Mouse (Mus musculus) heart, embryonic 14.5 days (tissue): ENCODE data around the gene Sh3rf1. TPM values are rescaled to one million over a fixed set of nuclear protein-coding genes. Genes with fewer than 3 reads are reported as not detected.

Experiments
- ATAC-seq: fragments of 200-750 bp; cut with Nextera tagmentation; 2 replicates; pipeline ENCODE4 v1.8.0; 2017; ENCODE audit warnings: low read depth, moderate TSS enrichment; ENCODE audit not compliant: insufficient number of reproducible peaks, insufficient read depth, low FRiP score
- H3K27ac ChIP-seq, 2 experiments: fragments of 200-500 bp in 1 of 2; fragments of 300-500 bp in 1 of 2; sonication (generic) in 1 of 2; replicated peaks in 1 of 2; 2 replicates each; pipeline ENCODE4 v1.5.1; 2012 to 2014; ENCODE audit warnings: low read depth in 2 of 2, low read length in 2 of 2, control low read depth in 1 of 2, mild to moderate bottlenecking in 1 of 2, mixed read lengths in 1 of 2; ENCODE audit not compliant: control insufficient read depth in 1 of 2, insufficient read depth in 1 of 2
- H3K27me3 ChIP-seq: fragments of 300-500 bp; sonication (generic); 2 replicates; pipeline ENCODE4 v1.6.1; 2014; ENCODE audit warnings: mild to moderate bottlenecking, low read length, control low read depth; ENCODE audit not compliant: control insufficient read depth, insufficient read depth
- H3K36me3 ChIP-seq: fragments of 300-500 bp; sonication (generic); 2 replicates; pipeline ENCODE4 v1.6.1; 2014; ENCODE audit warnings: mild to moderate bottlenecking, control low read depth, low read length, mixed read lengths; ENCODE audit not compliant: control insufficient read depth, insufficient read depth
- H3K4me1 ChIP-seq, 2 experiments: fragments of 200-500 bp in 1 of 2; fragments of 300-500 bp in 1 of 2; sonication (generic) in 1 of 2; 2 replicates each; pipeline ENCODE4 v1.6.1; 2012 to 2014; ENCODE audit warnings: low read length in 2 of 2, control low read depth in 1 of 2, mixed read lengths in 1 of 2; ENCODE audit not compliant: control insufficient read depth in 2 of 2, insufficient read depth in 2 of 2
- H3K4me2 ChIP-seq: fragments of 300-500 bp; sonication (generic); 2 replicates; pipeline ENCODE4 v1.6.1; 2014; ENCODE audit warnings: mild to moderate bottlenecking, low read length
- H3K4me3 ChIP-seq, 2 experiments: fragments of 200-500 bp in 1 of 2; fragments of 300-500 bp in 1 of 2; sonication (generic) in 1 of 2; 2 replicates each; pipeline ENCODE4 v1.5.1; 2012 to 2014; ENCODE audit warnings: low read length in 2 of 2, mild to moderate bottlenecking in 2 of 2, control low read depth in 1 of 2, low read depth in 1 of 2, moderate library complexity in 1 of 2; ENCODE audit not compliant: control insufficient read depth in 1 of 2, insufficient read depth in 1 of 2
- H3K9ac ChIP-seq: fragments of 300-500 bp; sonication (generic); 2 replicates; pipeline ENCODE4 v1.6.1; 2014; ENCODE audit warnings: mild to moderate bottlenecking, low read length
- H3K9me3 ChIP-seq: fragments of 300-500 bp; sonication (generic); 2 replicates; pipeline ENCODE4 v1.6.1; 2016; ENCODE audit warnings: low read length, control low read depth; ENCODE audit not compliant: control insufficient read depth
- WGBS: fragments of 180-500 bp; shearing (Covaris S2); extraction: QIAGEN DNeasy Blood & Tissue Kit; methylation state at CpG from one replicate; pipeline ENCODE4 v1.1.7; 2014; 5-methylcytosine and 5-hydroxymethylcytosine counted together
- polyA plus RNA-seq: library from polyadenylated mRNA; unstranded; fragments of >200 nt; fragmentation: Nextera tagmentation; extraction: Ambion mirVana; gene quantifications from 2 replicates; pipeline ENCODE4 v1.2.1, GENCODE M21; 2014

Sh3rf1 gene
- polyA plus RNA-seq, 1 experiment from 2014 or later, result 4.9 TPM

- H3K36me3 ChIP-seq, result no peaks in the 10 kb centered on the region
- H3K27ac ChIP-seq, result no peak overlapping the region
- no peak overlapping the region for H3K4me2 ChIP-seq
- no peak overlapping the region for H3K9ac ChIP-seq
- ATAC-seq, result no peak
- no peak overlapping the region for H3K4me3 ChIP-seq
- 84% methylated on average over 8 of the region's 8 CpGs for WGBS
- no peaks in the 10 kb centered on the region for H3K9me3 ChIP-seq
- no peaks in the 10 kb centered on the region for H3K27me3 ChIP-seq
- no peaks in the 10 kb centered on the region for H3K4me1 ChIP-seq
These were observed 12.8 kb upstream of the Sh3rf1 start for GRCm38 (mm10) chr8:61210836-61211235.

GRCm38 (mm10) chr8:61215081-61215819 lies 8.4 kb upstream of the Sh3rf1 start:
- no peak for ATAC-seq
- H3K27ac ChIP-seq, result no peak overlapping the region
- WGBS, result 75% methylated on average over 5 of the region's 5 CpGs

GRCm38 (mm10) chr8:61217017-61217416 lies 6.7 kb upstream of the Sh3rf1 start:
- ATAC-seq, result no peak; the same call in 1 of the 2 replicates
- Histone ChIP-seq H3K9me3 (no peaks in the 10 kb centered on the region), H3K27me3 (no peaks in the 10 kb centered on the region; the same call in 1 of the 2 replicates), H3K27ac (peak overlapping the region in 1 of 2 experiments; percentile 53; a peak in 1 of 4 replicates), H3K4me2 (peak overlapping the region; percentile 18; the same call in 1 of the 2 replicates), H3K36me3 (no peaks in the 10 kb centered on the region), H3K4me3 (no peak overlapping the region), H3K4me1 (peaks cover 4 to 5% of the 10 kb centered on the region in 2 experiments; a peak in 3 of 4 replicates), H3K9ac (no peak overlapping the region)
- WGBS, result 51% methylated on average over 3 of the region's 3 CpGs

More at GRCm38 (mm10) chr8:61215081-61215819, 8.4 kb upstream of the Sh3rf1 start:
- Histone ChIP-seq H3K4me3 (no peak overlapping the region), H3K27me3 (no peaks in the 10 kb centered on the region), H3K4me1 (peaks cover 4 to 5% of the 10 kb centered on the region in 2 experiments; a peak in 3 of 4 replicates), H3K4me2 (no peak overlapping the region), H3K36me3 (no peaks in the 10 kb centered on the region), H3K9me3 (no peaks in the 10 kb centered on the region), H3K9ac (no peak overlapping the region)

GRCm38 (mm10) chr8:61217426-61217825 lies 6.2 kb upstream of the Sh3rf1 start:
- no peak overlapping the region for H3K4me3 ChIP-seq
- H3K36me3 ChIP-seq, result no peaks in the 10 kb centered on the region
- H3K9ac ChIP-seq, result no peak overlapping the region
- H3K27me3 ChIP-seq, result peaks cover 4% of the 10 kb centered on the region; the same call in 1 of the 2 replicates
- H3K27ac ChIP-seq, result peak overlapping the region in 1 of 2 experiments; percentile 53; a peak in 1 of 4 replicates
- H3K9me3 ChIP-seq, result no peaks in the 10 kb centered on the region
- no peak for ATAC-seq
- peak overlapping the region; percentile 18; the same call in 1 of the 2 replicates for H3K4me2 ChIP-seq
- WGBS, result 57% methylated on average over 8 of the region's 8 CpGs
- H3K4me1 ChIP-seq, result peaks cover 4 to 5% of the 10 kb centered on the region in 2 experiments; a peak in 3 of 4 replicates

- no peak for ATAC-seq
- 91% methylated on average over 2 of the region's 2 CpGs for WGBS
- no peak overlapping the region for H3K27ac ChIP-seq
These were observed 5.2 kb upstream of the Sh3rf1 start for GRCm38 (mm10) chr8:61218439-61218838.

GRCm38 (mm10) chr8:61223283-61223682 lies 389 bp upstream of the Sh3rf1 start:
- H3K27ac ChIP-seq, result no peak overlapping the region

More at GRCm38 (mm10) chr8:61218439-61218838, 5.2 kb upstream of the Sh3rf1 start:
- Histone ChIP-seq H3K27me3 (peaks cover 5% of the 10 kb centered on the region; the same call in 1 of the 2 replicates), H3K36me3 (no peaks in the 10 kb centered on the region), H3K9me3 (no peaks in the 10 kb centered on the region), H3K4me1 (peaks cover 4 to 9% of the 10 kb centered on the region in 2 experiments; a peak in 3 of 4 replicates), H3K4me2 (no peak overlapping the region), H3K4me3 (no peak overlapping the region), H3K9ac (no peak overlapping the region)

GRCm38 (mm10) chr8:61224380-61225092 lies 864 bp downstream of the Sh3rf1 start:
- Histone ChIP-seq H3K27ac (peak overlapping the region; percentile 20 to 63), H3K9me3 (no peaks in the 10 kb centered on the region), H3K4me1 (peaks cover 9 to 20% of the 10 kb centered on the region in 2 experiments; a peak in 3 of 4 replicates), H3K4me2 (peak overlapping the region; percentile 84), H3K36me3 (no peaks in the 10 kb centered on the region), H3K9ac (peak overlapping the region; percentile 79), H3K27me3 (peaks cover 9% of the 10 kb centered on the region), H3K4me3 (peak overlapping the region; percentile 64 to 97)
- ATAC-seq, result peak; percentile 67
- under 1% methylated on average over 31 of the region's 41 CpGs for WGBS

More at GRCm38 (mm10) chr8:61223283-61223682, 389 bp upstream of the Sh3rf1 start:
- Histone ChIP-seq H3K4me1 (peaks cover 6 to 12% of the 10 kb centered on the region in 2 experiments; a peak in 2 of 4 replicates), H3K4me3 (peak overlapping the region; percentile 64 to 97), H3K9ac (peak overlapping the region; percentile 79), H3K4me2 (peak overlapping the region; percentile 84), H3K9me3 (no peaks in the 10 kb centered on the region), H3K27me3 (peaks cover 9% of the 10 kb centered on the region), H3K36me3 (no peaks in the 10 kb centered on the region)
- no peak for ATAC-seq
- 32% methylated on average over 5 of the region's 5 CpGs for whole genome bisulfite sequencing
